Mouse (Mus musculus) heart, adult 2 months (tissue): ENCODE measurements around the gene Pim3.

Experiments used
- CTCF ChIP-seq: fragments of 200-600 bp; IDR thresholded peaks from 2 replicates; pipeline ENCODE4 v1.8.1; 2022; ENCODE audit warnings: antibody characterized with exemption, mild to moderate bottlenecking, moderate library complexity
- EP300 ChIP-seq: fragments of 200-500 bp; IDR thresholded peaks from 2 replicates; pipeline ENCODE4 v1.6.1; 2011; ENCODE audit warnings: low read depth, low read length, control low read depth; ENCODE audit not compliant: insufficient read depth
- POLR2A ChIP-seq: fragments of 200-500 bp; IDR thresholded peaks from 2 replicates; pipeline ENCODE4 v1.6.1; 2011; ENCODE audit warnings: mild to moderate bottlenecking, low read depth, low read length, control low read depth; ENCODE audit not compliant: insufficient read depth

- TF ChIP-seq CTCF (peak; percentile 14; the same call in 1 of the 2 replicates), POLR2A (no peak), EP300 (no peak)
Measured at GRCm38 (mm10) chr15:88903086-88903485, 41.1 kb downstream of the Pim3 start.
